Mouse (Mus musculus): ENCODE data around the gene Brwd3.

The Brwd3 gene

DNA sequence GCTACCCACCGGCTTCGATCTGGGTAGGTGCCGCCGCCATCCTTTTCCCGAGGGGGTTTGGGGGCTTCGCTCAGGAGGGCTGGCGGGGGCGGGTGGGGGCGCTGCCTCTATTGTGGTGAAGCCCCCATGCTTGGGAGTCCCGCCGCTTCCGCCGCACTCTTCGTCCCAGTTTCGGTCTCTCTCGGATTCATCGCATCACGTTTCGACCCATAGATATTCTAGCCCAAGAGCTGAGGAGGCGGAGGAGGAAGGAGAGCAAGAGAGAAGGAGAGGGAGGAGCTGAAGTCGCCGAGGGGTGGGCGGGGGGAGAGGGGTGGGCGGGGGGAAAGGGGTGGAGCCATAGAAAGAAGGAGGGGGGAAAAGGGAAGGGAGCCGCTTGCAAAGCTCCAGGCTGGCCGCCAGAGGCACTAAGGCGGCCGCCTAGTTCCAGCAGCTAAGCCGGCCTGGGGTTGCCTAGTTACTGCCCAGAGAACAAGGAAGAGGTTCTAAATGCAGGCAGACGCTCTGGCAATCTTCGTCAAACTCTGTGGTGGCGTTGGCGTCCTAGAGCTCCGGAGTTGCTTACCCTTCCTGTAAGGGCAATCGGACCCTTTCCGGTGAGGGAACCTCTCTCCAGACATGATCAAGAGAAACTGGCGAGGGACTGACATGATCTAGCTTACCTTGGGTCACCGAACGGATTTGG is at the start of gene Brwd3:
Gene Brwd3, minus strand, starts transcription at position 283 of the 685 bp plus-strand sequence.
- peak; percentile 68 for DNase-seq (ENCODE audit: low spot score)

DNA sequence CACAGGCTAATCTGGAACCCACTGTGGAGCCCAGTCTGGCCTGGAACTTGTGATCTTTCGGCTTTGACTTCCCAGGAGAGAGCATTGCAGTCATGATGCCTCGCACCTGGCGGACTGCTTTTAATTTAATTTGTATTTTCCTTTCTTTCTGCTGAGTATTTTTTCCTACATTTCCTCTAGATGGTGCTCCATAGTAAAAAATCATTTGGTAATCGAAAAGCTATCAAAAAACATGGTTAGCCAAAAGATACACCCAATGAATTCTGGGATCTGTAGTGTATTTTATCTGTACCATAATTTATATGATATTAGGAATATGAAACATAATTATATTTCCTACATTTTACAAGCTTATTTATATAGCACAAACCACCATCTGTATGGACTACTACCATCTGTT is 28.5 kb upstream of the Brwd3 start:
- no peak for DNase-seq (ENCODE audit: low spot score)

DNA sequence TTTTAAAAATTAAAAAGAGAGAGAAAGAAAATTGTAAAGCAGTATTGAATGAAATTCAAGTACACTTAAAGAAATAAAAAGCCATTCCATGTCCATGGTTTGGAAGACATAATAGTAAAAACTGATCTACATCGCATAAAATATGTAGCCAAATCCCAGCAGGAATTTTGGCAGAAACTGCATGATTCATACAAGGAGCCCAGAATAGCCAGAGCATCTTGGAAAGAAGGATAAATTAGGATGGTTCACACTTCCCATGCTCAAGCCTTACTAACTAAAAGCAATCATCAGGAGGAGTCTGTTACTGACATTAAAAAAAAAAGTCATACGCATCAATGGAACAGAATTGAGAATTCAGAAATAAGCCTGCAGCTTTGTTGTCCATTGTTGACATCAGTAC is 8.5 kb upstream of the Brwd3 start:
- DNase-seq (ENCODE audit: low spot score) = no peak

DNA sequence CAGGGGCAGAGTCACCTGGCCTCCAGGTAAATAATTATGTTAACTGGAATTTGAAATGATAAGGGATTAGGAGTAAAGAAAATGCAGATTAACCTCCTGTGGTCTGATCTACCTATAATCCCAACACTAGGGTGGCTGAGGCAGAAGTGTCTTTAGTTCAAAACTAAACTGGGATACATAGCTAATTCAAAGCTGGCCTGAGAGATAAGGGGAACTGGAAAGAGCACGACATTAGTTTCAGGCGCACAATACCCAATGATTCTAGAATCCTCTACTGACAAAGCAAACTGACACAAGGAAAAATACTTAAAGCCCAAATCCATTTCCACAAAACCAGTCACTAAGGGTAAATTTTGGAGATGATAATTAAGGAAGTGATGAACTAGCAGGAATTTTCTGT is 2.2 kb upstream of the Brwd3 start:
- DNase-seq (ENCODE audit: low spot score) = no peak

DNA sequence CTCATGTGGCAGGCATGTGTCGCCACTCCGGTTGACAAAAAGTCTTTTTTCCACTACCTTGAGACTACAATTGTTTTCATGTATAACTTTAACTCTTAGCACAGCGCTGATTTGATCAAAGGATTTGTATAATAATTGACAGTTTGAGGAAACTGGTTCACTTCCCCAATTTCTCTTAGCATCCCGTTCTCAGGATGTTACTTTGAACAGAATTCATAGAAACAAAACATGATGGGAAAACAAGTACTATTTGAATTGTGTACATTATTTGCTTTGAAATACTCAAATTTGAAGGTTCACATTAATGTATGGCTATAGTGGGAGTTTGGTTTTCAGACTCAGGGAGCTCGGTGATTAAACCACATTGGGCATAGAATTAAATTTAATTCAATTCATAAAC is 1.1 kb upstream of the Brwd3 start:
- DNase-seq (ENCODE audit: low spot score) = no peak

DNA sequence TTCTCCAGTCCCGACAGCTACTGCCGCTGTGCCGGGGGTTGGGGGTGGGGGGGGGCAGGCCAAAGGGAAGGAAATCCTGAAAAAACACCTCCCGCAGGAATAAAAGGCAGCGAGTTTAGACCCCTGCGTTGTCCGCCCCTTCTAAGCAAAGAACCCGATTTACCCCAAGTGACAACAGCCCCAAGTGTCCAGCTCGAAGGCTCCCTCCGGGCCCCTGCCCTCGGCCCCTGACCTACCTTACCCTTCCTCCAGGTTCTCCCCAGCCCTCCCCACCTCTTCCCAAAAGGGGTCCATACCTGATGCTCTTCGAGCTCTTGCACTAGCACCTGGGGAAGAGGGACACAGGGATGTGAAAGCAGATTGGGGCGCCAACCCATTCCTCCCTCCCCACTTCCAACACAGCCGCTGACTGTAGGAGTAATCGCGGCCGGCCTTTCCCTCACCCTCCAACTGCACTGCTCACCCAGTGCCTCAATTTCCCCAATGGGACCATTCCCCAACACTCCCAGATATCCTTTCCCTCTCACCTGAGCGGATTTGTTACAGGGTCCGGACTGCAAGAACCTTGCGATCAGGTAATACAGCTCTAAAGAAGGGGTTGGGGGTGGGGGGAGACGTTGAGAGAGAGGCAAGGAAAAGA is 671 bp downstream of the Brwd3 start:
- DNase-seq (ENCODE audit: low spot score) = peak; percentile 42

DNA sequence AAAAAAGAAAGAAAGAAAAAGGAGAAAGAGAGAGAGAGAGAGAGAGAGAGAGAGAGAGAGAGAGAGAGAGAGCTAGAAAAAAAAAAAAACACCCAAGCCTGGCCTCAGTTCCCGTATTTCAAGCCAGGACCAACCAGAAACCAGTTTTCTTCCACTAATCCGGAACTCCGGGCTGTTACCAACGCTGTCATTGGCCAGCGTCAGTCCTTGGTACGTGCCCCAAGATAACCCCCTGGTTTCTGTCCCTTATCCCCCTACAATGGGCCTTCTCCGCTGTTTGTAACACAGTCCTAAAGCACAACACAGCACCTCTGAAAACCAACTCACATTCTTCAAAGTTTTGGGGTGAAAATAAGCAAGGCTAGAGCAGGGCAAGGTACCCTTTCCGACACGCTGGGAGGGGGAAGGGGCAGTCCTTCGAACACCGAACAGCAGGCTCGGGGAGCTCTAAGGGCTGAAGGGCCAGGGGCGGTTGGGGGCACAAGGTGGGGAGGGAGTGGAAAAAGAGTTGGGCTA is 1.4 kb downstream of the Brwd3 start:
- peak; percentile 77 for DNase-seq (ENCODE audit: low spot score)

DNA sequence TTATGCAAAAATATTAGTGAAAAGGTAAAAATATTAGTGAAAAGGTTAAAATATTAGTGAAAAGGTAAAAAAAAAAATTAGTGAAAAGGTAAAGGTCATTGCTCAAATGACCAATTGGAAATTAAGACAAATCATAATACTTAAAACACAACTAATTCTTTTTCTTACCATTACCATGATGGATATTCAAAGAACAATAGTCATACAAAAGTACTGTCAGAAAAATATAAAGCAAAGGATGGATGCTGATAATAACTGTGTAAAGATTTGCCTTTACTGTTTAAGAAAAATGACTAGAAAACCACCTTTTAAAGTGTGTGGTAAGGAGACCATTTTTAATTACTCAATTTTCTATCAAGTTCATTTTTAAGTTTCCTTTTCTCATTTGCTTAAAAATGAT is 2.9 kb downstream of the Brwd3 start:
- no peak for DNase-seq (ENCODE audit: low spot score)

DNA sequence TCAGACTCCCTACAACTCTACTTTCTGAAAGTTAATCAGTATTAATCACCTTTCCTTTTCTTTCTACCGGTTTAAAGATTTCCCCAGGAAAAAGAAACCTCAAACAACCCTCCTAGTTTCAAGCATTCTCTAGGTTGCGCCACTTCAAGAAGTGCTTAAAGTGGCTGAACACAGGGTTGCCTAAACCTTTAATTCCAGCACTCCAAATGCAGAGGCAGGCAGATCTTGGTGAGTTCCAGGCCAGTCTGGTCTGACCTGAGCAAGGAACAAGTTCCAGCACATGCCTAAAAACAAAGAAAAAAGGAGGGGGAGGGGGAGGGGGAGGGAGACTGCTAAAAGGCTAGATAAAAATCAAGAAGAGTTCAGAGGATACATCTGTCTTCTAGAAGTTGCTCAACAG is 6.1 kb downstream of the Brwd3 start:
- DNase-seq (ENCODE audit: low spot score) = no peak

DNA sequence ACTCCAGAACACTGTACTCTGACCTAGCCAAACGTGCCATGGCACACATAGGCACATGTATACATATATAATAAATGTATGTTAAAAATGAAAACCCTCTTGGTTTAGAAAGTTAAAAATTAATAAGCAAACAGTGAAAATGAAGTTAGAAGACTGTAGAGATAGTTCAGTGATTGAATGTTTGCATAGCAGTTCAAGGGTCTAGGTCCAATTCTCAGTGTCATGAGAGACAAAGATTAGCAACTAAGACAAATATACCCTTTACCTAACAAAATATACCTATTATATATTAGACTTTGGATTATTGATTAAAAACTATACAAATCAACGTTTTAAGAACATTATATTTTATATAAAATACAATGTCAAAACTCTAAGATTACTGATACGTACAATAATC is 36.9 kb downstream of the Brwd3 start:
- no peak for DNase-seq (ENCODE audit: low spot score)

DNA sequence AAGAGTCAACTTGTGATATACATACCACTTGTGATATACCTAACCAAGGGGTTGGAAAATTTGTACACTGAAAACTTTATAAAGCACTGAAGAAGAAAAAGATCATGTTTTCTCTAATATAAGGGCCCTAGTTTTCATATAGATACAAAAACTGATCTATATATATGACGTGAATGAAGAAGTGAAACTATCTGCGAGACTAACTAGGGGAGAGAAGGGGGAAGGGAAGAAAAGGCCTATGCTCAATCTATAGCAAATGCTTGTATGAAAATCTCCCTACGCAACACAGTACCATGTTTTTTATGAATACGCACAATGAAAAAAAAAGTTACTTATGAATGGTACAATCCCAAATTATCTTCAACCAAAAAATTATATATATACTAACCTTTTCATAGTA is 50.4 kb downstream of the Brwd3 start:
- DNase-seq (ENCODE audit: low spot score) = no peak

DNA sequence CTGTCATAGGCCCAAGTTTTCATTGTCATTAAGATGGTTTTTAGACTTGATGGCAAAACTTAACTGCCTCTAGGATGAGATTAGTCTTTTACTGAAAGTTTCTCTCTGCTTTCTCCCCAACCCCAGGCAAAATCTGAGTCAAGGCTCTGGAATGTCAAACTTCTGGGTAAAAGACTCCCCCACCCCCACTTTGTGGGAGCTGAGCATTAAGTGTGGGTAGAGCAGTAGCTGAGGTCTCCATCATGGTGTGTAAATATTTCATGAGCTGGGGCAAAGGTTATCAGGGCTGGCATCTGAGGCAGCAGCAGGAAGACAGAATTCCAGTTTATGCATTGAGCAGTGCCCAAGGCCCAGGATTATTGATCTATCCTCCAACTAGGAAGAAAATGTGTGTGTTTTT is 102.4 kb downstream of the Brwd3 start:
- no peak for DNase-seq (ENCODE audit: low spot score)

DNA sequence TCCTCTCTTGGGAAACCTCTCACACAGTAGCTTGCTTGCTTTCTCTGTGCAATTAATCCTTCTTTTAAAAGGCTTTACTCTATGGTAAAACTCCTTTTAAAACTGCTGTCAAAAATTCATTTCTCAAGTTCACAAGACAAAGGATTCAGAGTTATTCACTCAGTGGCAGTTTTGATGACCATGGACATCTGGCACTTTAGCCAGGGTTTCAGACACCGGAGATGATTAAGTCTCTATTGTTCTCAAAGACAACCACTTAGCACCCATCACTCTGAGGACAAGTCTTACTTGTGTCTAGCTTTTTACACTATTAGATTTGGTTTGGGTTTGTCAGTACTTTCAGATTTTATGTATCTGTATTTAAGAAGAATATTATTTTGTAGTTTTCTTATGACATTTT is 104.6 kb downstream of the Brwd3 start:
- DNase-seq (ENCODE audit: low spot score) = no peak

DNA sequence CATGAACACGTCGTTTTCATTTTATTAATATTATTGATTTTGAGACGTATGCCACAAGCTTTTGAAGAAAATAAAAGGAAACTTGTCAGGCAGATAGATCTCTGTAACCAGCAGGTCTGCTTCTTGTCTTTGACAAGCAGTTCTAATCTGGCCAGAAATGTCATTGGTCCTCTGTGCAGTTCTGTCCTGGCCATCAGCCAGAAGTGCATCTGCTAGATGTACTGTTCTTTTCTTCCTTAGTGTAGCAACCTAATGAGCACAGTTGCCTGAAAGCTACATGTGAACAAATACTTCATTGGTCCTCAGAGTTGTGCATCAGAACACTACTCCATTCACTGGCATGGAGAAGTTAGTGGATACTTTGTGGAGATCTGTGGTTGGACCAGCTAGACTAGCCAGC is 105.1 kb downstream of the Brwd3 start:
- DNase-seq (ENCODE audit: low spot score) = no peak

DNA sequence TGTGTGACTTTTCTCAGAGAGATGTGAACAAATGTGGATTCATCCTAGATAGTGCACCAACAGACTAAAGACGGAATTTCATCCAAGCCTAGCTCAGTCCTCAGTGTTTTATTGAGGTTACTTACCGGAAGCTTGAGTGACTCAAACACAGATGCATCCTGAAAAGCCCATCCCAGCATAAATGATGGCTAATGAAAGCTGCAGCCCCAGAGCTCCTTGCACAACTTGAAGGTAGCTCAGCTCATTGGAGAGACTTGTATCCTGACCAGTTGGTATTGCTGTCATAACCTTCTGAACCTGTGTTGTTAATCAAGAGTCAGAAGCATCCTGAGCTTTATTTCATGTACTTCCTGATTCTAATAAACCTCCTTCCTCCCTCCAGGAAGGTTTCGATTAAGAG is 105.8 kb downstream of the Brwd3 start:
- no peak for DNase-seq (ENCODE audit: low spot score)

DNA sequence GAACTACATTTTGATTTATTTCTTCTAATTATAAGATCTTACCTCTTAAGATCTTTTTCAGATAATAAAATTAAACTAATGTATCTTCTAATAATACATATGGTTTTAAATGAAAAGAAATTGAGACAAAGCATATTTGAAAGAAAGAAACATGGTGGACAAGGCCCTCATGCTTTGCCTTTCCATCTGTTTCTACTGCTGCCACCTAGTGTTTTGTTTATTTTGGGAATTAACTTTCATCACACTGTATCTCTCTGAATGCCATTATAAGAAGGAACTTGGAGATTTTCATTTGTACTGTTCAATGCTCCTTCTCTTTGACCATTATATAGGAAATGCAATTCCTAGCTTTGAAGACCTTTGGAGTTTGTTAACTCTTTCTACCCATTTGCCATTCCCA is 109.9 kb downstream of the Brwd3 start:
- DNase-seq (ENCODE audit: low spot score) = no peak

DNA sequence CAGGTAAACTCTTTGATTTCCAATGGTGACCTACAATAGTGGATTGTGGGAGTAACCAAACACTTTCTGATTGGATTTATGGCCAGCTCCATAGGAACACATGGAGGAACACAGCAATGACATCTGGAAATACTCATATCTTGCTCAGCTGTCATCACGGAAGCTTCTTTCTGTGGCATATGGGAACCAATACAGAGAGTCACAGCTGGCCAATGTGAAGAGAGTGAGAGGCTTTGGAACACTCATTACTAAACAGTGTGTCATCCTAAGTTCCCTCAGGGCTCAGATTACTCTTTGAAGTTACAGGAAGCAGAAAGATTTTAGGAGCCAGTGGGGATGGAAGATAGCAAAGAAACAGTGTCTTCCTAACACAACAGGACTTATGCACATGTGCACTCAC is 111.7 kb downstream of the Brwd3 start:
- no peak for DNase-seq (ENCODE audit: low spot score)

DNA sequence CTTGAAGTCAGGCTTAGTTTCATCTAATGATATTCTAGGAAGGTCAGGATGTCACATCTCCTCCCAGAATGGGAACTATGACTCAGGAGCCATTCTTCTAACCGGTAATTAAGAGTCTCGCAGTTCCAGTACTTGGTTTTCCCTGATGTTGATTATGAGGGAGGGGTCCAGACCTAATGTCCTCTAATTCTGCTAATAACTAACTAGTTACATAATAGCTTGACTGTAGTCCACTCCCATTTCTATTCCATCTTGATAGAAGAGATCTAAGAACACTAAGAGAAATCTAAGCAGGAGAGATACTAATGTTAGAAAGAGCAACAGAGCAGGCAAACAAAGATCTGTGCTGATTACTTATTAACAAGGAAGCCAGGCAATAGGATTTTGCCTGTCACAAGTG is 129.9 kb downstream of the Brwd3 start:
- DNase-seq (ENCODE audit: low spot score) = no peak
